Mouse (Mus musculus): ENCODE results near the gene Olfr878.
A peak's percentile ranks its signal among the peaks of the same experiment; 100 is the strongest.

Gene Olfr878

GRCm38 (mm10) chr9:37917540-37917939 lies at the start of gene Olfr878:
Gene Olfr878 (plus strand): TSS chr9:37917840.
- DNase-seq (ENCODE audit: low spot score in 2 of 2) = no peak

GRCm38 (mm10) chr9:37870246-37870645 lies 47.4 kb upstream of the Olfr878 start:
- no peak for DNase-seq (ENCODE audit: low spot score in 2 of 2)

DNA sequence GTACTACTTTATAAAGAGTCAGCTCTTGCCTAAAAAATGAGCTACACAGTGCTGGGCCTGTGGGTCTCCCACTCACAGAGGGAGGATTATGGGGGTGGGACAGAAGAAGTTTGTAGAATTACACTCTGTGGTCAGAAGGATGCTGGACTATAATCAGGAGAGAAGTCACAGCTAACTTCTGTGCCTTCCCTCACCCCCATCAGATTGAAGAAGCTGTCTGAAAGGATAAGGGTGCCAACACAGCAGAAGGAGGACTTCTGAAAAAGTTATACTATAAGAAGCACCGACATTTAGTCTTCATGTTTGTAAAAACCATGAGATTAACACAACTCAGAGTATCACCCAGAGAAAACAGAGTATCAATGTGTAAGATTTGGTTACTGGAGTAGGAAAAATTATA lies 46.5 kb upstream of the Olfr878 start:
- no peak for DNase-seq (ENCODE audit: low spot score in 2 of 2)

- DNase-seq (ENCODE audit: low spot score in 2 of 2) = peak in 1 of 2 experiments; percentile 16
Measured at GRCm38 (mm10) chr9:37871536-37871935, 46.1 kb upstream of the Olfr878 start.

- DNase-seq (ENCODE audit: low spot score in 2 of 2) = peak; percentile 25 to 58
Measured at GRCm38 (mm10) chr9:37890960-37891359, 26.7 kb upstream of the Olfr878 start.

DNA sequence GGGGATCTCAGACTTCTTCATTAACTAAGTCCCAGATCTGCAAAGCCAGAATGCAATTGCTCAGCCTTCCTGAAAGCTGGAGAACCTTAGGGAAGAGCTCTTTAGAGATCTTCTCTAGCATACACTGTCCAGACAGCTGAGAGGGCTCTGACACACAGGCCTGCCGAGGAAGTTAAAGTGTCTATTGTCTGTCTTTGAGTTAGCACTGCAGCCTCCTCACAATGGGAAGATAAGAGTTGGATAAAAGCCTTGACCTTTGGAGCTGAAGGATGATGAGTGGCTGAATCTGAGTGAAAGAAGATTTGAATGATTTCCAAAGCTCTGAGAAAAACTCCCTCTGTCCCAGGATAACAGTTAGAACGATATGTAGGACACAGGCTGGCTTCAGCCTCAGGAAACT lies 21.0 kb upstream of the Olfr878 start, which contains the start of gene Olfr145:
Gene Olfr145, plus strand, starts transcription at position 64 of the 400 bp plus-strand sequence.
- DNase-seq (ENCODE audit: low spot score in 2 of 2) = no peak

DNA sequence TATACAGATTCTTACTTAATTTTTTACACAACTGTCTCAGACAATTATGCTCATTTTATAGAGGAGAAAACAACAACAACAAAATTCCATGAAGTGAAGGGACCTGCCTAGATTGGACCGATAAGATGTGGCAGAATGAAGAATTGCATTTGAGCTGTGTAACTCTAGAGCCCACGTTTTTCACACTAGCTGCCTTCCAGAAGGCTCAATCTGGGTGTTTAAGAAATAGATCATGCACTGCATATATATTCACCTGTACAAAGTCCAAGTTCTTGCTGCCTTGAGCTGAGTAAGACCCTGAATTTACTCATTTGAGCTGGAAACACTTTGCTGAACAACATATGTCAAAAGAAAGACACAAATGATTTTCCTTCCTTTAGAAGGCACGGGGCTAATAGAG lies 12.1 kb upstream of the Olfr878 start:
- peak; percentile 16 to 39 for DNase-seq (ENCODE audit: low spot score in 2 of 2)

DNA sequence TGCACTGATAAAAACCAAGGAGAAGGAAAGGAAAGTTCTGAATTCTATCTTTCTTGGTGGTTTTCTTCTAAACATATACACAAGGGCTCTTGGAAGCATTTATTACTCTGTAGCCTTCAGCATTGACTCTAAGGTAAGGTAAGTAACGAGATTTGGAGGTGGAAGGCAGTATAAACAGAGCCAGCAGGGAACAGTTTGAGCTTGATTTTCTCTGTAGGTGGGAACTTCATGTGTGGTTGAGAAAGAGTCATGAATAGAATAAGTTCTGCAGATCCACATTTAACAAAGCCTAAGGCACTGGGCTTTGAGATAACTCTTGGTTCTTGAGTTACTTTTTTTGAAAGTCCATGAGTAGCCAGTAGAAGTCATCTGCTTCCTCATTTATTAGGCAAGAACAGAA lies 378 bp downstream of the Olfr878 start:
- no peak for DNase-seq (ENCODE audit: low spot score in 2 of 2)

DNA sequence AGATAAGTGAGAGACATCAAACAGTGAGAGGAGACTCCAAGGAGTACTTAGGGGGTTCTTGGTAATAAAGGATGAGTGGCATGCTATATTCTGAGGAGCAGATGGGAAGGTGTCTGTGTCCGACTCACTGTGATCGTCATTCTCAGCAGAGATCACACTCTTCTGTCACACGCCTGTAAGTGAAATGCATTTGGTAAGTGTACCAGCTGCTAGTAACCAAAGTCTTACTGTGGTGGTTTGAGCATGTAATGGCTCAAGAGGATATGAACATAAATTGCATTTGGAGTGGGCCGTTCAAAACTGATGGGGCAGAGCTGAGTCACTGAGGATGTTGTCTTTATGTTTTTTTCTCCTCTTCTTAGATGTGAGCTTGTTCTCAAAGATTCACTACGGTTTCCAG lies 6.6 kb downstream of the Olfr878 start:
- no peak for DNase-seq (ENCODE audit: low spot score in 2 of 2)

- DNase-seq (ENCODE audit: low spot score in 2 of 2) = no peak
Measured at GRCm38 (mm10) chr9:37925445-37925844, 7.8 kb downstream of the Olfr878 start.

- no peak for DNase-seq (ENCODE audit: low spot score in 2 of 2)
Measured at GRCm38 (mm10) chr9:37926019-37927013, 8.7 kb downstream of the Olfr878 start.

DNA sequence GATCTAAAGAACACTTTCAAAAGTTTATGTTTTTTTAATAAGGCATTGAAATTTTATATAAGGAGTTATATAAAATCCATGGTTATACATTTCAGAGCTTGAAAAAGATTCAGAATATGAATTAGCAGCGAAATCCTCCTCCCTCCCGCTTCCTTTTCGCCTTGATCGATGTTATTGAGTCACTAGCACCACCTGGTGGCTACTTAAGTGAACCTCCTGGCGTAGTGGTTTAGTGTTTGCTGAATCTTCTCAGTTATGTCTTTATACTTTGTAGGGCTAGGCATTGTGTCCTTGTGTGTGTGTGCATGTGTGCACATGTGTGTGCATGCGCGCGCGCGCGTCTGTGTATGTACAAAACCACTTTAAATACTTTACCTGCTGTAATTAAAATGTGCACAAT lies 14.9 kb downstream of the Olfr878 start:
- DNase-seq (ENCODE audit: low spot score in 2 of 2) = peak; percentile 42 to 87

DNA sequence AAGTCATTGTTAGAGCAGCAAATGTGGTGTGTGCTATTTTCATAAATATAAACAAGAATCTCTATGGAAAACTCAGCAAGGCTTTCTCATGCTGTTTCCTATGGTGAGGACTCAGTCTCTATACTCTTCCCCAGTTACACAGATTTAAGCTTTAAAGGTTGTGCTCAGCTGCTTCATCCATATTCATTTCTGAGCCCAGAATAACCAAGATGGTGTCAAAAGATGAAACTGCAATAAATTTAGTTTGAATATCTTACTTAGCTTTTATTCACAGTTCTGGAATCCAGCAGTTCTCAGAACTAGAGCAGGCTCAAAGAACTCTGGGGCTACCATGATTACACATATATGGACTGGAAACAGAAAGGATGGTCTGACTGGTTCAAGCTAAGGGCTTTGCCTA lies 16.5 kb downstream of the Olfr878 start:
- DNase-seq (ENCODE audit: low spot score in 2 of 2) = no peak

GRCm38 (mm10) chr9:37941167-37941566 lies 23.5 kb downstream of the Olfr878 start:
- no peak for DNase-seq (ENCODE audit: low spot score in 2 of 2)

Measured in left cerebral cortex, adult 9 months (tissue).